Mouse (Mus musculus): ENCODE results near the gene Zfp292.

- no peak for TF ChIP-seq CTCF (IDR thresholded peaks at IDR 0.05; ENCODE audit: low read depth)
- TF ChIP-seq EP300 (IDR thresholded peaks at IDR 0.05; ENCODE audit: low read depth), result no peak
Measured at GRCm38 (mm10) chr4:34908127-34908526, 25.4 kb upstream of the Zfp292 start.

Measured in liver, embryonic 14.5 days (tissue).